Mouse (Mus musculus): Measurements from ENCODE around the gene Il23r. TPM values are rescaled to one million over a fixed set of nuclear protein-coding genes. Genes with fewer than 3 reads are reported as not detected.

Il23r gene
- total RNA-seq, 2 experiments from 2014 or later, result not detected

- intact Hi-C loops (cut with DNase I), result no loop called here
- DNase-seq, result no peak
Measured at GRCm38 (mm10) chr6:67434755-67435452, 56.8 kb downstream of the Il23r start.

DNA sequence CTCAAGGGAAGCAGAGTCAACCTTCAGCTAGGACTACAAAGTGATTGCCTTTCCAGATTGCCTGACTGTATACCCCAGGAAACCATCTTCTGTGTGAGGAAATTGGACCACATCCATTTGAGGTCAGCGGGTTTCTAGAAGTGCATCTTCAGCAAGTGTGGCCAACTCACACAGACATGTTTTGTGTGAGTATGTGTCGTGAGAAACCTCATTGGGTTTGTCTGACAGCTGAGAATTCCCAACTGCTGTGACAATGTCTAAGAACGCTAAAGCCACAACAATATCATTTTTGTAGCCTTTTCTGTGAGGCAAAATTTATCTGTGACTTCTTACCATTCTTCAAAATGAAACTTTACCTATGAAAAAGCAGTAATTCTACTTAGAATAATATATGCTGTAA is 59.8 kb downstream of the Il23r start:
- DNase-seq, result no peak
- intact Hi-C loops (cut with DNase I), result no loop called here

GRCm38 (mm10) chr6:67421761-67422160 is 69.9 kb downstream of the Il23r start:
- intact Hi-C loops (cut with DNase I), result no loop called here
- DNase-seq, result no peak

DNA sequence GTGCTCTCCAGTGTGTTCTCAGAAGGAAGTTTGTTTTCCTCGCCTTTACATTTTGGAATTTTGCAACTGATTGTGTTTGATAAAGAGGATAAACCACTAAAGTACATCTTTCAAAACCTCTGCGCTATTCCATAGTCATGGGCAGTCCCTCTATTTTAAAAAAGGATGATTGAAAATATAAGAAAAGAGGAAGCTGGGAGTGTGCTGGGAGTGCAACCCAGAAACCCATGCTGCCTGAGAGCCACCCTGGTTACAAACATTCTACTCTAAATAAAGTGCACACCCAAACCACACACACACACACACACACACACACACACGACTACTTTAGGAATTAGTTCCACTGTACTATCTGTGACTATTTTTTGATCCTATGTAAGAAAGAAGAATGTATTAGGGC is 75.1 kb downstream of the Il23r start:
- DNase-seq, result no peak
- intact Hi-C loops (cut with DNase I), result no loop called here

DNA sequence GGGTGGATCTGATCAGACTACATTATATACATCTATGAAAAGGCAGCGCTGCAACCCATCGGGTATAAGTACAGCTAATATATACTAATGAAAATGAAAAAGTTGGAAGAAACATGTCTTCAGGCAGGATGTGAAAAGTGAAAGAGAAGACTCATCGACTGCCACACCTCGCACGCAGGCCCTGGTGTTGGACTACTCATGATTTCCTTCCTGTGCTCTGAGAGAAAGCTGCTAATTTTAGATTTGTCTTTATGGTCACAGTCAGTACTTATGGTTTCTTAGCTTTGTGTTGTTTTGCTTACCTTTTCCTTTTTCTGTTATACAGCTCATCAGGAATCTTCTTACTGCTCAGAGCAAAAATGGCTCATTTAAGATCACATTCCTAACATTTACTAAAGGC is 76.4 kb downstream of the Il23r start:
- DNase-seq, result no peak
- intact Hi-C loops (cut with DNase I), result no loop called here

- intact Hi-C loops (cut with DNase I), result no loop called here
- DNase-seq, result no peak
Measured at GRCm38 (mm10) chr6:67413378-67413777, 78.3 kb downstream of the Il23r start.

- no peak for DNase-seq
- intact Hi-C loops (cut with DNase I), result no loop called here
Measured at GRCm38 (mm10) chr6:67405281-67405682, 86.4 kb downstream of the Il23r start.

- intact Hi-C loops (cut with DNase I), result no loop called here
- DNase-seq, result no peak
Measured at GRCm38 (mm10) chr6:67399551-67399950, 92.1 kb downstream of the Il23r start.

DNA sequence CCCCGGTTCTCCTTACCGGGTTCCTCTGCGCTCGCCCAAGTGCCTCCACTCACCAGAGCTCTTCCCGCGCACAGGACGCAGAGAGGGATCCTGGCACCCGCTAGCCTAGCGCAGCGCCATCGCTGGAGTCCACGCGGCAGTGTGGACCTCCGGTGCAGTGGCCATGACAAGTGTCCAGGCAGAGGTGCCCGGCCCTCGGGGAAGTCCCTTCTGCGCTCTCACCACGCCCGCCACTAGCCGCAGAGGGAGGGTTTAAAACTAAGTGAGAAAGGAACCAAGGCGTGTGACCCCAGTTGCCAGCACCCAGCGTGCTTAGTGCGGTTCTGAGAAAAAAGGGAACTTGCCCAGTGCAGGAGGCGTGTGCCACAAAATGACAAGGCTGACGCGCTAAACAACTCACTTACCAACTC is 115.7 kb downstream of the Il23r start, which contains the start of gene Il12rb2:
TSS of gene Il12rb2 (minus strand) at position 207 of the 410 bp plus-strand sequence.
- intact Hi-C loops (cut with DNase I), result no loop called here
- DNase-seq, result peak; percentile 3

Other genes starting within 250 kb of the Il23r start
- under 1 TPM in 1 of 2 experiments, not detected in 1; 0.22 TPM for gene Il12rb2, start 115.7 kb downstream of the Il23r start, total RNA-seq (2021)
- under 1 TPM; 0.40 to 0.58 TPM for gene Tacstd2, start 43.9 kb upstream of the Il23r start, total RNA-seq (2021)